Mouse (Mus musculus) stomach, postnatal 0 days (tissue): ENCODE measurements around the gene Mylk.

Source experiments
- CTCF ChIP-seq: IDR thresholded peaks from 2 replicates; pipeline ENCODE4 v1.5.1; 2016; ENCODE audit warnings: antibody characterized with exemption, low read depth, mild to moderate bottlenecking, moderate library complexity
- EP300 ChIP-seq: optimal IDR thresholded peaks from 2 replicates; pipeline ENCODE3; 2016; ENCODE audit warnings: antibody characterized with exemption

DNA sequence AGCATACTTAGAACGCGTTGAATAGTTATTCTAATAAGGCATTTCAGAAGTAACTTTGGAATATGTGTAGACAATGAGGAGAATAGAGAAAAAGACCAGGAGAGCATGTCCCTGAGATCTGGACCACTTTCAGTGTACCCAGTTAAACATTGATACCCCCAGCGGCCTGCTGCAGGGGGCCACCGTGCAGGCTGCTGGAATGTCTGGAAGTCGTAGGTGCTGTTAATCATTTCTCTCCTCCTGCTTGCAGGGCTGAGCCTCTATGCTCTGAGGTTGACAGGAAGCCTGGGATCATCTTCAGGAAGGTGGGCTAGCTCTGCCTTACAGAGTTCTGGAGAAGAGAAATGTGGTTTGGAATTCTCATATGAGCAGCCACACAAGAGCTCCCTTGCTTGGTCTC, 112.6 kb downstream of the Mylk start:
- TF ChIP-seq CTCF = no peak
- no peak for TF ChIP-seq EP300
